Mouse (Mus musculus): ENCODE measurements at regions not wholly inside any gene's neighbourhood (a gene's known extent, or its start where the extent isn't known, plus 50 kb on each side); places are given as distances from the start of the nearest gene placed in this dataset.

DNA sequence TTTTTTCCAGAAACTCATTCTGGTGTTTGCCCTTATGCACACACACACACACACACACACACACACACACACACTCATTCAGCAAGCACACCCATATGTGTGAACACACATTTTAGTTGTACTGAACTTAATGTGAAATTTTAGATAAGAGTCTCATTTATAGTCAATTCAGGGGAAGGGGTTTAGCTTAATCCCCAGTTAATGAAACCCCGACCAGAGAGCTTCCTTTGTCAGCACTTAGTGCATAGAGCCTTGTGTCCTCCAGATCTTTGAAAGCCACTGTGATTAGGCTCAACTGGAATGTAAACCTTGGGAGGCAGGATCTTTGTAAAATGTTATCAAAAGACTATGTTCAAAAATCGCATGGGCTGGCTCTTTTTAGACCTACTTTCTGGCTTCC is 53.4 kb downstream of the Rps12 start:
- TF ChIP-seq ZNF384 (IDR thresholded peaks at IDR 0.05; ENCODE audit: low read depth, low read length) (no peak), POLR2A (IDR thresholded peaks at IDR 0.05; ENCODE audit: low read depth, low read length) (no peak), MAFK (IDR thresholded peaks at IDR 0.05; ENCODE audit: insufficient replicate concordance, low read length) (no peak), MYC (IDR thresholded peaks at IDR 0.05; ENCODE audit: low read depth, low read length) (no peak), RAD21 (IDR thresholded peaks at IDR 0.05; ENCODE audit: low read depth, low read length) (no peak), JUND (conservative IDR thresholded peaks at IDR 0.05; ENCODE audit: low read depth, low read length) (no peak), GABPA (IDR thresholded peaks at IDR 0.05; ENCODE audit: insufficient replicate concordance, low read depth, low read length) (no peak), USF2 (conservative IDR thresholded peaks at IDR 0.05; ENCODE audit: low read depth, low read length) (no peak), CTCF (conservative IDR thresholded peaks at IDR 0.05 in 1 of 2, IDR thresholded peaks at IDR 0.05 in 1 of 2; ENCODE audit: low read depth in 2 of 2, low read length in 2 of 2) (no peak), NRF1 (IDR thresholded peaks at IDR 0.05; ENCODE audit: low read depth, low read length) (no peak)

Data from CH12.LX (cell line).